Mouse (Mus musculus) adipose tissue, adult 10 weeks (tissue): ENCODE results near the gene Ttc30a1. TPM values are rescaled to one million over a fixed set of nuclear protein-coding genes. Genes with fewer than 3 reads are reported as not detected.

Experiments
- polyA plus RNA-seq: library from polyadenylated mRNA; stranded (reverse); fragments of 350-450 nt; fragmentation: Illumina TruSeq; extraction: RNeasy Lipid Tissue Mini Kit (QIAGEN cat#74804); gene quantifications from one replicate; pipeline ENCODE4 v1.2.3, GENCODE M21; 2014; ENCODE audit warnings: low read depth, low replicate concordance

The Ttc30a1 gene
- 4.4 TPM for polyA plus RNA-seq

GRCm38 (mm10) chr2:75981440-75982081 lies at the start of gene Ttc30a1:
Ttc30a1 (minus strand) TSS chr2:75981967.

GRCm38 (mm10) chr2:75977752-75978368 lies 3.9 kb downstream of the Ttc30a1 start, which contains the start of gene Ttc30a2:
Ttc30a2 (minus strand) TSS chr2:75978170.

GRCm38 (mm10) chr2:75938117-75939063 lies 43.4 kb downstream of the Ttc30a1 start, which contains the start of gene Ttc30b:
Ttc30b (minus strand) TSS chr2:75938585.

Other genes with a start within 250 kb of the Ttc30a1 start
- gene Agps, start 149.8 kb downstream of the Ttc30a1 start, polyA plus RNA-seq, result 10.9 TPM
- gene Ttc30b, start 43.4 kb downstream of the Ttc30a1 start, polyA plus RNA-seq, result 11.7 TPM
- gene Ttc30a2, start 3.8 kb downstream of the Ttc30a1 start, polyA plus RNA-seq, result 2.2 TPM